Mouse (Mus musculus) hematopoietic multipotent progenitor cell, adult 10-12 weeks (in vitro differentiated cells): ENCODE measurements around the gene Mill2. TPM values are rescaled to one million over a fixed set of nuclear protein-coding genes. Genes with fewer than 3 reads are reported as not detected.

Experiments used
- polyA plus RNA-seq: library from polyadenylated mRNA; stranded (reverse); fragments of >175 nt; gene quantifications from 2 replicates; pipeline ENCODE4 v1.2.3, GENCODE M21; 2012; ENCODE audit warnings: low replicate concordance

The Mill2 gene
- polyA plus RNA-seq = 0.06 TPM in 1 of 2 replicates, not detected in the other

GRCm38 (mm10) chr7:18839865-18840264 is at the start of gene Mill2:
TSS of gene Mill2 (plus strand) at chr7:18839966.

GRCm38 (mm10) chr7:18798420-18798819 is 41.3 kb upstream of the Mill2 start, which contains the start of gene Psg19:
TSS of gene Psg19 (minus strand) at chr7:18798520.

GRCm38 (mm10) chr7:18821507-18821906 is 18.3 kb upstream of the Mill2 start, which contains the start of gene Psg17:
TSS of gene Psg17 (minus strand) at chr7:18821607.

GRCm38 (mm10) chr7:18871031-18871430 is 31.3 kb downstream of the Mill2 start, which contains the start of gene Pglyrp1:
TSS of gene Pglyrp1 (plus strand) at chr7:18871331.

GRCm38 (mm10) chr7:18910241-18910831 is 70.6 kb downstream of the Mill2 start, which contains the start of gene Ccdc61:
TSS of gene Ccdc61 (minus strand) at chr7:18910415.

Other genes starting within 250 kb of the Mill2 start
- not detected in 2 replicates for gene Psg23, start 223.5 kb upstream of the Mill2 start, polyA plus RNA-seq
- gene Psg21, start 183.2 kb upstream of the Mill2 start, polyA plus RNA-seq = not detected in 2 replicates
- gene Psg20, start 153.8 kb upstream of the Mill2 start, polyA plus RNA-seq = not detected in 2 replicates
- gene Psg22, start 121.9 kb upstream of the Mill2 start, polyA plus RNA-seq = not detected in 2 replicates
- not detected in 2 replicates for gene Psg19, start 41.4 kb upstream of the Mill2 start, polyA plus RNA-seq
- not detected in 2 replicates for gene Psg17, start 18.4 kb upstream of the Mill2 start, polyA plus RNA-seq
- gene Pglyrp1, start 31.4 kb downstream of the Mill2 start, polyA plus RNA-seq = 59.9 and 79.7 TPM in 2 replicates
- gene Ccdc61, start 70.4 kb downstream of the Mill2 start, polyA plus RNA-seq = 62.1 and 110 TPM in 2 replicates
- 0.02 and 0.20 TPM in 2 replicates for gene Nova2, start 85.9 kb downstream of the Mill2 start, polyA plus RNA-seq
- not detected in 2 replicates for gene Nanos2, start 147.4 kb downstream of the Mill2 start, polyA plus RNA-seq
- gene Mypop, start 151.3 kb downstream of the Mill2 start, polyA plus RNA-seq = 3.4 and 13.9 TPM in 2 replicates
- gene Irf2bp1, start 164.1 kb downstream of the Mill2 start, polyA plus RNA-seq = 75.0 and 178 TPM in 2 replicates
- not detected in 2 replicates for gene Foxa3, start 183.6 kb downstream of the Mill2 start, polyA plus RNA-seq
- 121 and 207 TPM in 2 replicates for gene Sympk, start 184.4 kb downstream of the Mill2 start, polyA plus RNA-seq
- not detected in 2 replicates for gene Rsph6a, start 214.7 kb downstream of the Mill2 start, polyA plus RNA-seq
- 15.1 and 17.4 TPM in 2 replicates for gene Dmwd, start 236.3 kb downstream of the Mill2 start, polyA plus RNA-seq
- 18.5 and 28.2 TPM in 2 replicates for gene Dmpk, start 243.9 kb downstream of the Mill2 start, polyA plus RNA-seq